Mouse (Mus musculus): ENCODE data around the gene Bmyc.
"Not testable (repeated sequence)": the region's sequence is repeated elsewhere in the genome, so short reads cannot be mapped to it uniquely, and the experiment has no call there.

Gene Bmyc

DNA sequence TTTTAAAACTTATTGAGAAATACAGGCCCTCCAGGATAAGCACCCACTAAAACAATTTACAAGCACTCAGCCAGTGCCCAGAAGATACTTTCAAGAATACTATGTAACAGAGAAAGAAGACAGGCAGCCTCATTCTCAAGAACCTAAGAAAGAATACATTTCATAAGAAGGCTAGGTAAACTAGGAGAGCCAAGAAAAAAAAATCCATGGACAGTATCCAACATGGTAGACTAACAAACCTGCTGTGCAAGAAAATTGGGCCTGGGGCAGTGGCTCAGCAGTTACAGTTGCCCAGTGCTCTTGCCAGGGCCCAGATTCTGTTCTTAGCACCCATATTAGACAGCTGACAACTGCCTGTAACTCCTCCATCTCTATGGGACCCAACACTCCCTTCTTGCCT lies 10.7 kb downstream of the Bmyc start:
- DNase-seq (ENCODE audit: low read depth, low spot score), result no peak

- no peak for DNase-seq (ENCODE audit: low read depth, low spot score)
Measured at GRCm38 (mm10) chr2:25733199-25733930, 26.8 kb downstream of the Bmyc start.

DNA sequence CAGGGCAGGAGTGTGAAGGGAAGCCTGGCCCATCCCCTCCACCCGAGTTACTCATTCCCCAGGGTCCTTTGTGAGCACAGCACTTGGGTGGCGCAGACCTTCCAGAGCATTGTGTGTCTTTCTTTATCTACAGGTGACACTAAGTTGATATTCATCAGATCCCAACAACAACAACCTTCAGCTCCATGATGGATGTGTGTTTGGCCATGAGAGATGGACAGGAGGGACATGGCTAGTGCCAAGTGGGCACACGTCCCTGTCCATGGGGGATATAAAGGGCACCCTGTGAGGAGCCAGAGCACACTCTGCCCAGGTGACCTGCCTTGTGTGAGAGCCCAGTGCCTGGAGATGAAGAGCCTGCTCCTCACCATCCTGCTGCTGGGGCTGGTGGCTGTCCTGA lies 30.2 kb downstream of the Bmyc start, which contains the start of gene Obp2b:
Obp2b (plus strand) TSS at position 301 of the 400 bp plus-strand sequence.
- DNase-seq (ENCODE audit: low read depth, low spot score), result not testable (repeated sequence)

DNA sequence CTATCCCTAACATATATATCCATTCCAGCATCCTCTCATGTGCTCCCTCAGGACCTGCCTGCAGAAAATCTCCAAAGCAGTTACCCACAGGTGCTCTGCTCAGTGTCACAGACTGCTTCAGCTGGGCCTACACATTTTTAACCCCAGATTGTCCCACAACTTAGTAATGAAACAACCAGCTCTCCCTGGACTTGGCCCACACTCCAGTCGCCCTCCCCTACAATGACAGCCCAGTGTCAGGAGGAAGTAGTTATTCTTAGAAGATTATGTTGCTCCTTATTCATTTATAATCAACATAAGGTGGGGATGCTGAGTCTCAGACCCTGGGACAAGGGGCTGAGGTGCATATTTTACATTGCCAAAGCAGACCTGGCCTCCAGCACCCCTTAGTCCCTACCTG lies 35.1 kb downstream of the Bmyc start:
- DNase-seq (ENCODE audit: low read depth, low spot score), result no peak

DNA sequence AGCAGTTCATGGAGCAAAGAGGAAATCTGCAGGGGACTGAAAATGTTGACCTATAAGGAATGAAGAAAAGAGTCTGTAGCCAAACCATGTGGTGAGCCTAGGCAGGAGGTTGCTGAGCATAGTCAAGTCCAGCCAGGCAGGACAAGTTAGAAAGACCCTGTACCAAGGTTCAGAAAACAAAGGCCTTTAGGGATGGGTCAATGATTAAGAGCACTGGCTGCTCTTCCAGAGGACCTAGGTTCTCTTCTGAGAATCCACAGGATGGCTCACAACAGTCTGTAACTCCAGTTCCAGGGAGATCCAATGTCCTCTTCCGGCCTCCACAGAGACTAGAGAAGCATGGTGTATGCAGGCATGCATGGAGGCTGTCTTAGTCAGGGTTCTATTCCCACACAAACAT lies 47.7 kb downstream of the Bmyc start:
- no peak for DNase-seq (ENCODE audit: low read depth, low spot score)
